Mouse (Mus musculus) midbrain, embryonic 14.5 days (tissue): ENCODE measurements around the gene Nxn. TPM values are rescaled to one million over a fixed set of nuclear protein-coding genes. Genes with fewer than 3 reads are reported as not detected.
"Not testable (repeated sequence)": the region's sequence is repeated elsewhere in the genome, so short reads cannot be mapped to it uniquely, and the experiment has no call there.

ENCODE experiments used
- ATAC-seq: fragments of 200-750 bp; cut with Nextera tagmentation; 2 replicates; pipeline ENCODE4 v1.8.0; 2017; ENCODE audit warnings: moderate number of reproducible peaks, moderate library complexity; ENCODE audit not compliant: low FRiP score, low TSS enrichment
- DNase-seq: peaks from one replicate; pipeline ENCODE4 v3.0.0-alpha.2; 2015
- H3K27ac ChIP-seq: fragments of 300-500 bp; sonication (generic); replicated peaks from 2 replicates; pipeline ENCODE4 v1.5.1; 2014; ENCODE audit warnings: mild to moderate bottlenecking, low read depth, low read length, moderate library complexity
- H3K27me3 ChIP-seq: fragments of 300-500 bp; sonication (generic); 2 replicates; pipeline ENCODE4 v1.6.1; 2014; ENCODE audit warnings: low read length, control low read depth, mixed read lengths; ENCODE audit not compliant: control insufficient read depth, insufficient read depth
- H3K36me3 ChIP-seq: fragments of 300-500 bp; sonication (generic); 2 replicates; pipeline ENCODE4 v1.6.1; 2014; ENCODE audit warnings: low read length, control low read depth; ENCODE audit not compliant: control insufficient read depth, insufficient read depth
- H3K4me1 ChIP-seq: fragments of 300-500 bp; sonication (generic); 2 replicates; pipeline ENCODE4 v1.6.1; 2014; ENCODE audit warnings: mild to moderate bottlenecking, antibody characterized with exemption, low read length, control low read depth; ENCODE audit not compliant: control insufficient read depth, insufficient read depth
- H3K4me2 ChIP-seq: fragments of 300-500 bp; sonication (generic); 2 replicates; pipeline ENCODE4 v1.6.1; 2014; ENCODE audit warnings: mild to moderate bottlenecking, low read length, moderate library complexity
- H3K4me3 ChIP-seq: fragments of 300-500 bp; sonication (generic); replicated peaks from 2 replicates; pipeline ENCODE4 v1.5.1; 2014; ENCODE audit warnings: low read depth, low read length
- H3K9ac ChIP-seq: fragments of 300-500 bp; sonication (generic); replicated peaks from 2 replicates; pipeline ENCODE4 v1.6.1; 2014; ENCODE audit warnings: mild to moderate bottlenecking, low read length, moderate library complexity
- H3K9me3 ChIP-seq: fragments of 300-500 bp; sonication (generic); 2 replicates; pipeline ENCODE4 v1.6.1; 2016; ENCODE audit warnings: low read length, control low read depth, mixed read lengths; ENCODE audit not compliant: control insufficient read depth
- WGBS: fragments of 180-500 bp; shearing (Covaris S2); extraction: QIAGEN DNeasy Blood & Tissue Kit; methylation state at CpG from one replicate; pipeline ENCODE4 v1.1.7; 2014; 5-methylcytosine and 5-hydroxymethylcytosine counted together
- polyA plus RNA-seq: library from polyadenylated mRNA; unstranded; fragments of >200 nt; fragmentation: Nextera tagmentation; extraction: Ambion mirVana; gene quantifications from 2 replicates; pipeline ENCODE4 v1.2.1, GENCODE M21; 2014

The Nxn gene
- polyA plus RNA-seq, 1 experiment from 2014 or later, result 28.2 TPM

DNA sequence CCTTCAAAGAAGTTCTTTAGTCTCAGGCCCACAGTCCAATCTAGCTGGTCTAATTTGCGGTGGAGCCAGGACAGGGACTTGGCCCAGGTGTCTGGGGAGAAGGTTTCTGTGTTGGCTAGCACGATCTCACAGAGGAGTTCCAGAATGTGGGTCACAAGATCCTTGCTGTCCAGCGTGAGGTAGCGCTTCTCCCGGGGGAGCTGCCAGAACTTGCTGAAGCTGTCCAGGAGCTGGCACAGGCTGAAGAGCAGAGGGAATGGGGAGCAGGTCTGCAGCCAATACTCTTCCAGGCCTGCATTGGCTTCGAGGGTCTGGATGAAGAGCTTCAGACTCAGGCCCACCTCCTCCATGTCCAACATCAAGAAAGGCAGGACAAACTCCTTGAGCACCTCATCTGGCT, 187.3 kb downstream of the Nxn start:
- not testable (repeated sequence) for H3K9ac ChIP-seq, H3K27ac ChIP-seq, H3K27me3 ChIP-seq, H3K4me2 ChIP-seq, DNase-seq, H3K4me3 ChIP-seq, H3K4me1 ChIP-seq, H3K9me3 ChIP-seq, ATAC-seq
- WGBS, result 94% methylated on average over 5 of the region's 6 CpGs
- peaks cover 60% of the 10 kb centered on the region for H3K36me3 ChIP-seq

DNA sequence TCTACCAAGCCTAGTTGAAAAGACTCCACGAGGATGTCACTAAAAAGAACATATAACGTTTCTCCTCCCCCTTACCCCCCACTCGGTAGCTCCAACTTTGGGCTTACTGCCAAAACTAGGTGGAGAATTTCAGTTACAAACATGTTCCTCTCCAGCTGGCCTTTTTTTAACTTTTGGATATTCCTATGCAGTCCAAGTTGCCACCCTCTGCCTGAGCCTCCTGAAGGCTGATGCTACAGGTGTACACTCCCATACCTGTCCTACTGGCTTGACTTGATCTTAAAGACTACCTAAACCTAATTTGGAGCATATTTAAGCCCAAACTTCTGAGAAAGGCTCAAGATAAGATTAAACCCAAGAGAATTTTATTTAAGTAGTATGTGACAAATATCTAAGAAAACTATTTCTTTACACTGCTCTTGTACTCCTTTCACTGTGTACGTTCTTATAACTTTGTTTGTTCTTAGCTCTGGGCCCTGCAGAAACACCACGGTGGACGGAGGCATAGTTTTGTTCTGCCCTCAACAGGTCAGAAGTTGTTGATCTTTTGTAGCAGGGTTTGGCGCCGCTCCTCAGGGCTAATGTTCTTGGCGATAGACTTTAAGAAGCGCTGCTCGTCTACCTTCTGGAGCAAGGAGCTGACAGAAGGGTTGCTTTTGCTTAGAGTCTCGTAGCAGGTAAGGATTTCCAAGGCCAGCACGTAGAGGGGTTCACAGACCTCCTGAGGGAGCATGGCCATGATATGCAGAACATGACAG, 188.5 kb downstream of the Nxn start:
- Histone ChIP-seq H3K9ac (no peak overlapping the region), H3K4me1 (no peaks in the 10 kb centered on the region), H3K36me3 (peaks cover 68% of the 10 kb centered on the region), H3K27me3 (no peaks in the 10 kb centered on the region), H3K4me3 (no peak overlapping the region), H3K27ac (no peak overlapping the region), H3K4me2 (no peak overlapping the region), H3K9me3 (no peaks in the 10 kb centered on the region)
- DNase-seq (no peak), ATAC-seq (no peak)
- 92% methylated on average over 13 of the region's 13 CpGs for WGBS

Other genes starting within 250 kb of the Nxn start
- gene Vps53, start 219.5 kb downstream of the Nxn start, polyA plus RNA-seq, result 65.6 and 66.8 TPM in 2 replicates
- 25.7 and 27.3 TPM in 2 replicates for gene Fam57a, start 219.5 kb downstream of the Nxn start, polyA plus RNA-seq
- gene Dbil5, start 181.5 kb downstream of the Nxn start, polyA plus RNA-seq, result 1.1 TPM in 1 of 2 replicates, not detected in the other
- gene Gemin4, start 181.5 kb downstream of the Nxn start, polyA plus RNA-seq, result 13.4 and 20.0 TPM in 2 replicates
- gene Mrm3, start 155.4 kb downstream of the Nxn start, polyA plus RNA-seq, result 21.0 and 22.7 TPM in 2 replicates
- 114 and 141 TPM in 2 replicates for gene Glod4, start 155.4 kb downstream of the Nxn start, polyA plus RNA-seq
- gene Timm22, start 7.8 kb upstream of the Nxn start, polyA plus RNA-seq, result 111 and 120 TPM in 2 replicates
- gene Abr, start 223.2 kb upstream of the Nxn start, polyA plus RNA-seq, result 102 and 136 TPM in 2 replicates